Mouse (Mus musculus): Measurements from ENCODE around the gene Pdcd6ip. TPM values are rescaled to one million over a fixed set of nuclear protein-coding genes. Genes with fewer than 3 reads are reported as not detected.

Gene Pdcd6ip
- total RNA-seq (2014; rRNA removed) = 33.9 and 44.2 TPM in 2 replicates
- 41.0 and 56.6 TPM in 2 replicates for polyA plus RNA-seq (2012; rRNA removed)

DNA sequence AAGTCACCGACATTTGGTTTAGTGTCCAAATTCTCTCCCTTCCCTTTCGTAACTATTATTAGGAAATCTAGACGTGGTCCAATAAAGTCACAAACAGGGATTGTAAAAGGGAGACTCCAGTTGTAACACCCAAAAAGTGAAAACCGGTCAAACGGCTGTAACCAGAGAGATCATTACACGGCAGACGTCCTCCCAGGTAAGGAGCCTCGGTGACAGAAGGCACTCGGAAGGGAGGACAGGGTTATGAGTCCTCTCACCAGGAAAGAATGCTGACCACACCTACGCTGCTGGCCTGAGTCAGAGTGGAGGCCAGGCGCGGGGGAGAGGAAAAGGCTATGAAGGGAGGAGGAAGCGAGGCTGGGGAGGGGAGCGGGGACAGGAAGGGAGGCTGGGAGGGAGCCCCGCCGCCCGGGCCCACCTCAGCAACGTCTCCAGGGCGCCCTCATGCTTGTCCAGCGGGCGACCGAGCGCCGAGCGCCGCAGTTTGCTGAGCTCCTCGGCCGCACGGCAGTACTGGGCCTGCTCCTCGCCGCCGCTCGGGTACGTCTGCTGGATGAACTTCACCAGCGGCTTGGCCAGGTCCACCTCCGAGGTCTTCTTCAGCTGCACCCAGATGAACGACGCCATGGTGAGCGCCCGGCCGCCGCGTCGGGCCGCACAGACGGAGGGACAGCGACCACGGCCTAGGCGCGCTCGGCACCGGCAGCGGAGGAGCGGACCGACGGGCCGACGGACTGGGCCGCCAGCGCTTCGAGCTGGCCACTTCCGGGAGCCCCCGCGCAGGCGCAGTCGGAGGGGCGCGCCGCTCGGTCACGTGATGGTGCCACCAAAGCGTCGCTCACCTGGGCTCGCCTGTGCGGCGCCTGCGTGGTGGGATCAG, at the start of gene Pdcd6ip:
Gene Pdcd6ip, minus strand, starts transcription at position 779 of the 880 bp plus-strand sequence.
- Histone ChIP-seq H3K27ac (replicated peaks; ENCODE audit: insufficient read depth, low read depth, low read length) (peak within 1 kb of the TSS; percentile 81), H3K79me2 (ENCODE audit: control insufficient read depth, insufficient read depth, low read length) (peaks cover 39% of the 10 kb centered on the region; the same call in 1 of the 2 replicates), H3K4me1 (ENCODE audit: control insufficient read depth, insufficient read depth, low read length) (peaks cover 23% of the 10 kb centered on the region), H3K36me3 (ENCODE audit: control insufficient read depth, insufficient read depth, low read length) (no peaks in the 10 kb centered on the region), H3K27me3 (ENCODE audit: control insufficient read depth, insufficient read depth, low read length) (no peaks in the 10 kb centered on the region), H3K9ac (ENCODE audit: low read depth, low read length) (peak within 1 kb of the TSS; percentile 95), H3K4me3 (ENCODE audit: insufficient read depth, low read depth, low read length) (peak within 1 kb of the TSS; percentile 90)
- DNase-seq (ENCODE audit: extremely low read depth, low read depth, low spot score) = peak; percentile 91
- 1% methylated on average over 77 of the region's 77 CpGs for WGBS
- TF ChIP-seq POLR2A (IDR thresholded peaks at IDR 0.05; ENCODE audit: extremely low read depth, insufficient read depth, low read length) = peak; percentile 75
- TF ChIP-seq CTCF (IDR thresholded peaks at IDR 0.05; ENCODE audit: low read depth, low read length) = no peak

DNA sequence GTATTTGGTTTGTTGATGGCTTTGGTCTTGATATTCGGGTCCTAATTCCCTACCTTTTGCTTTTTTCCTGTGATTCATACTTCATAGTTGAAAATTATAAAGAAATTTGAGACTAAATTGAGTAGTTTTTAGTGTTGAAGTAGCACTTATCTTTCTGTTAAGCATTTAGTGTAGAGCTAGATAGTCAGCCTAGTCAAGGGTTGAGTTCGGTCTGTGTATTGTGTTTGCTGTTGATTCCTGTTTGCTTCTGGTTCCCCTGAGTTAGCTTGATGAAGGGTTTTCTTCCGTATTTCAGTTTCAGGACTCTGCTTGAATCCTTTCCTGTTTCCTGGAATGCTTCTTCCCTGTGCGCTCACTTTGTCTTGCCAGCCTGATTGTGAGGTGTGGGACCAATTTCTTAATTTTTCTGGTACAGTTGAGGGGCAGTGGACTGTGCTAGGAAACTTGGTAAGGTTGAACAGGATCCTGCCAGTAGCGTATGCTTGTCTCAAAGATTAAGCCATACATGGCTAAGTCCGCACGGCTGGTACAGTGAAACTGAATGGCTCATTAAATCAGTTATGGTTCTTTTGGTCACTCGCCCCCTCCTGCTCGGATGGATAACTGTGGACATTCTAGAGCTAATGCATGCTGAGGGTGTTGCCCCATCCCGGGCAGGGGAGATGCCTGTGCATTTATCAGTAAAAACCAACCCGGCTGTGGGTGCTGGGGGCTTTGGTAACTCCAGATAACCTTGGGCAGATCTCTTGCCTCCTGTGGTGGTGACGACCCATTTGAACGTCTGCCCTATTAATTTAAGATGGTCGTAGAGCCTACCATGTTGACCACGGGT, 48.0 kb upstream of the Pdcd6ip start:
- no peaks in the 10 kb centered on the region for H3K4me1 ChIP-seq (ENCODE audit: control insufficient read depth, insufficient read depth, low read length)
- no peaks in the 10 kb centered on the region for H3K36me3 ChIP-seq (ENCODE audit: control insufficient read depth, insufficient read depth, low read length)
- TF ChIP-seq CTCF (IDR thresholded peaks at IDR 0.05; ENCODE audit: low read depth, low read length) (no peak), POLR2A (IDR thresholded peaks at IDR 0.05; ENCODE audit: extremely low read depth, insufficient read depth, low read length) (no peak)
- WGBS = 90% methylated on average over 15 of the region's 15 CpGs
- no peak overlapping the region for H3K27ac ChIP-seq (replicated peaks; ENCODE audit: insufficient read depth, low read depth, low read length)
- H3K79me2 ChIP-seq (ENCODE audit: control insufficient read depth, insufficient read depth, low read length) = no peaks in the 10 kb centered on the region; the same call in 1 of the 2 replicates
- H3K9ac ChIP-seq (ENCODE audit: low read depth, low read length) = no peak overlapping the region
- H3K27me3 ChIP-seq (ENCODE audit: control insufficient read depth, insufficient read depth, low read length) = no peaks in the 10 kb centered on the region
- no peak overlapping the region for H3K4me3 ChIP-seq (ENCODE audit: insufficient read depth, low read depth, low read length)
- no peak for DNase-seq (ENCODE audit: extremely low read depth, low read depth, low spot score)

DNA sequence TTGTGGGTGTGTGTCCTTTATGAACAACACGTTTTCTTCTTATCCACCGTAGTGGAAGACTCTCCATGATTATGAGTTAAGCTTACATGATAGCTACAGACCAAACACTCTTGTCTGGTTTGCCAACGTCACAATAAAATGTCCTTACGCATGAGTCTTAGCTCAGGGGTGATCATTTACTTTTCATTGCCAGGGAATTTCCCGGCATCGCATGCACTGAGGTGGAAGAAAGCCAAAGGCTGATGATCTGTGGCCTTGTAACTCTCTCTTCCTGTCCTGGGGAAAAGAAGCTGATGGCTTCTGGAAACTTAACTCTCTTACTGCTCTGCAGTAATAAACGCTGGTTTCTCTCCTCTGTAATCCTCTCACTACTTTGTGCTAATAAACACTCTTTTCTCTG, 41.3 kb upstream of the Pdcd6ip start:
- TF ChIP-seq POLR2A (IDR thresholded peaks at IDR 0.05; ENCODE audit: extremely low read depth, insufficient read depth, low read length) (no peak), CTCF (IDR thresholded peaks at IDR 0.05; ENCODE audit: low read depth, low read length) (no peak)
- Histone ChIP-seq H3K4me1 (ENCODE audit: control insufficient read depth, insufficient read depth, low read length) (no peaks in the 10 kb centered on the region), H3K9ac (ENCODE audit: low read depth, low read length) (no peak overlapping the region), H3K79me2 (ENCODE audit: control insufficient read depth, insufficient read depth, low read length) (peaks cover 11% of the 10 kb centered on the region; the same call in 1 of the 2 replicates), H3K4me3 (ENCODE audit: insufficient read depth, low read depth, low read length) (no peak overlapping the region), H3K27ac (replicated peaks; ENCODE audit: insufficient read depth, low read depth, low read length) (no peak overlapping the region), H3K36me3 (ENCODE audit: control insufficient read depth, insufficient read depth, low read length) (no peaks in the 10 kb centered on the region), H3K27me3 (ENCODE audit: control insufficient read depth, insufficient read depth, low read length) (no peaks in the 10 kb centered on the region)
- peak; percentile 39 for DNase-seq (ENCODE audit: extremely low read depth, low read depth, low spot score)
- WGBS = 27% methylated on average over 7 of the region's 7 CpGs

DNA sequence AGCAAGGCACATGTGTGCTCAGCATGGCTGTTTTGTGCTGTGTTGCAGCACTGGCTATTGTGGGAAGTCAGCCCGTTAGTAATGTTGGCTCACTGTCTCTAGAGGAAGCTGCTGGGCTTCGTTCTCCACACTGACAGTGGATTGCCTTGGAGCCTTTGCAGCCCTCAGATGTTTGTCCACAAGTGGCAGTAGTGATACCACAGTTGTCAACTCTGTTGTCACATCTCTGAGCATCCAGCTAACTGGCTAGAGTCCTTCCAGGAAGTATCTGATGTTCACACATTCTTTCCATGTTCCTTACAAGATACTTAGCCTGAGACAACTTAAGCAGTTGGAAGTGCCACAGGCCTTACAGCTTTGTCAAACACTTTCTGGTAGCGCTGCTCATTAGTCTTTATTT, 35.2 kb upstream of the Pdcd6ip start:
- H3K27me3 ChIP-seq (ENCODE audit: control insufficient read depth, insufficient read depth, low read length) = no peaks in the 10 kb centered on the region
- DNase-seq (ENCODE audit: extremely low read depth, low read depth, low spot score) = no peak
- H3K9ac ChIP-seq (ENCODE audit: low read depth, low read length) = no peak overlapping the region
- peaks cover 8% of the 10 kb centered on the region for H3K4me1 ChIP-seq (ENCODE audit: control insufficient read depth, insufficient read depth, low read length)
- peaks cover 19% of the 10 kb centered on the region; the same call in 1 of the 2 replicates for H3K79me2 ChIP-seq (ENCODE audit: control insufficient read depth, insufficient read depth, low read length)
- TF ChIP-seq POLR2A (IDR thresholded peaks at IDR 0.05; ENCODE audit: extremely low read depth, insufficient read depth, low read length) (no peak), CTCF (IDR thresholded peaks at IDR 0.05; ENCODE audit: low read depth, low read length) (no peak)
- no peak overlapping the region for H3K4me3 ChIP-seq (ENCODE audit: insufficient read depth, low read depth, low read length)
- 58% methylated on average over 3 of the region's 3 CpGs for whole genome bisulfite sequencing
- no peaks in the 10 kb centered on the region for H3K36me3 ChIP-seq (ENCODE audit: control insufficient read depth, insufficient read depth, low read length)
- H3K27ac ChIP-seq (replicated peaks; ENCODE audit: insufficient read depth, low read depth, low read length) = no peak overlapping the region

DNA sequence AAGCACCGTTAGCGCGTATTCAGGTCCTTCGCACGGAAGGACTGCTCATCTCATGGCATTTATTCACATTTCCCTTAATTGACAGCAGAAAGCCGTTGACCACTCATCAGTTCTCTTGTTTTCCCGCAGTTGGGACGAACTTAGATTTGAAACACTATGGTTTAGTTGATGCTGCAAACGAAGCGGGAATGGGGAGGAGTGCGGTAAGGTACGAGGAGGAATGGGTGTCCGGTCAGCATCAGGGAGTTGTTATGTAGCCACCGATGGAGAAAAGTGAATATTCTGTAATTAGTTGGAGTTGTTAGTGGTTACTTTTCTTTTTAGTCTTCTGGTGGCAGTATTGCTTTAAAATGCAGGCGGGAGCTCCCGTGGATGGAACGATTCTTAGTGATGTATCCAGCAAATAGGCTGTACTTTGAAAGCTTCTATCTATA, 34.3 kb upstream of the Pdcd6ip start:
- H3K27ac ChIP-seq (replicated peaks; ENCODE audit: insufficient read depth, low read depth, low read length) = no peak overlapping the region
- H3K4me1 ChIP-seq (ENCODE audit: control insufficient read depth, insufficient read depth, low read length) = peaks cover 8% of the 10 kb centered on the region
- TF ChIP-seq CTCF (IDR thresholded peaks at IDR 0.05; ENCODE audit: low read depth, low read length) (no peak), POLR2A (IDR thresholded peaks at IDR 0.05; ENCODE audit: extremely low read depth, insufficient read depth, low read length) (no peak)
- peak overlapping the region; percentile 57 for H3K9ac ChIP-seq (ENCODE audit: low read depth, low read length)
- H3K79me2 ChIP-seq (ENCODE audit: control insufficient read depth, insufficient read depth, low read length) = peaks cover 19% of the 10 kb centered on the region; the same call in 1 of the 2 replicates
- H3K36me3 ChIP-seq (ENCODE audit: control insufficient read depth, insufficient read depth, low read length) = no peaks in the 10 kb centered on the region
- 1% methylated on average over 17 of the region's 17 CpGs for WGBS
- no peaks in the 10 kb centered on the region for H3K27me3 ChIP-seq (ENCODE audit: control insufficient read depth, insufficient read depth, low read length)
- peak; percentile 26 for DNase-seq (ENCODE audit: extremely low read depth, low read depth, low spot score)
- peak overlapping the region; percentile 90; the same call in 1 of the 2 replicates for H3K4me3 ChIP-seq (ENCODE audit: insufficient read depth, low read depth, low read length)

All from liver, adult 2 months (tissue).